ENCODE assay signal across 24 mouse cellular contexts in genomic region chr6:6132047-6132446, GRCm38 (mm10).
DNase-seq lines count a peak whose midpoint lies in the region; ATAC-seq and TF ChIP-seq lines count a peak whose summit lies in the region.
"Had no signal": no experiment of that assay in that cellular context is flagged by ENCODE, and none has a peak within 500 bp of the region (broad histone marks: within the 10 kb centered on the region; RNA-seq: fewer than 3 reads in every experiment).

No protein-coding gene starts in this region.

- WGBS in forebrain, embryonic 14.5 days = 71% methylated on average over 5 of the region's 5 CpGs
- 88% methylated on average over 5 of the region's 5 CpGs for WGBS in forebrain, embryonic 11.5 days
- WGBS in thymus, adult 2 months = 8% methylated on average over 5 of the region's 5 CpGs

- ATAC-seq in forebrain, embryonic 14.5 days = peak; percentile 71; the same call in 1 of the 2 replicates
- ATAC-seq in forebrain, embryonic 11.5 days (replicated peaks; ENCODE audit: low FRiP score) = no peak
- ATAC-seq in granulocyte monocyte progenitor cell, adult 5-6 weeks (replicated peaks; ENCODE audit: poor library complexity, severe bottlenecking) = peak; percentile 79
- ATAC-seq: CD4-positive, CD25-positive, alpha-beta regulatory T cell, adult 4 months; lung, postnatal 0 days; midbrain, embryonic 15.5 days had no signal

- no peaks in the 10 kb centered on the region for H3K4me1 ChIP-seq in forebrain, embryonic 14.5 days (ENCODE audit: control insufficient read depth, insufficient read depth, low read length)
- no peaks in the 10 kb centered on the region for H3K4me1 ChIP-seq in forebrain, embryonic 11.5 days (replicated peaks; ENCODE audit: control insufficient read depth, insufficient read depth, low read length)
- no peaks in the 10 kb centered on the region; the same call in 1 of the 2 replicates for H3K4me1 ChIP-seq in thymus, adult 2 months (replicated peaks; ENCODE audit: control insufficient read depth, insufficient read depth, low read length)
- H3K4me1 ChIP-seq: heart, embryonic 15.5 days; hindbrain, embryonic 10.5 days; midbrain, embryonic 15.5 days had no signal

- no peak for TF ChIP-seq POLR2A in thymus, adult 2 months (IDR thresholded peaks at IDR 0.05; ENCODE audit: control insufficient read depth, extremely low read depth, insufficient read depth, low read length, poor library complexity)

- peak; percentile 61 for DNase-seq in forebrain, embryonic 14.5 days (ENCODE audit: low spot score)
- DNase-seq in forebrain, embryonic 11.5 days (ENCODE audit: low spot score) = no peak
- no peak for DNase-seq in thymus, adult 2 months
- no peak for DNase-seq in thymus, postnatal 36 days
- DNase-seq in c-Kit-positive CD71-positive TER-119-positive erythroid progenitor cells, embryonic 14.5 days (ENCODE audit: low spot score) = no peak
- DNase-seq in lung, postnatal 14 days = no peak
- DNase-seq: adrenal gland, postnatal 14 days; cerebellum, adult 8-10 months; gastrocnemius, postnatal 10 days; heart, adult 2 months; kidney, adult 8-10 months; kidney, postnatal 14 days; left cerebral cortex, postnatal 4 days; liver; retina, postnatal 1 day had no signal

- no peak overlapping the region for H3K9ac ChIP-seq in forebrain, embryonic 14.5 days (ENCODE audit: low read length)
- no peak overlapping the region for H3K9ac ChIP-seq in forebrain, embryonic 11.5 days (ENCODE audit: low read length)
- H3K9ac ChIP-seq: heart, embryonic 15.5 days; midbrain, embryonic 15.5 days had no signal

- H3K9me3 ChIP-seq in forebrain, embryonic 14.5 days (replicated peaks; ENCODE audit: control insufficient read depth, low read length) = no peaks in the 10 kb centered on the region
- no peaks in the 10 kb centered on the region for H3K9me3 ChIP-seq in forebrain, embryonic 11.5 days (ENCODE audit: control insufficient read depth, low read length)
- H3K9me3 ChIP-seq: G1E; heart, embryonic 15.5 days; midbrain, embryonic 15.5 days had no signal

- H3K36me3 ChIP-seq in forebrain, embryonic 14.5 days (ENCODE audit: control insufficient read depth, insufficient read depth, low read length) = no peaks in the 10 kb centered on the region
- no peaks in the 10 kb centered on the region; the same call in 1 of the 2 replicates for H3K36me3 ChIP-seq in forebrain, embryonic 11.5 days (ENCODE audit: control insufficient read depth, insufficient read depth, low read length)
- H3K36me3 ChIP-seq in thymus, adult 2 months (ENCODE audit: control insufficient read depth, insufficient read depth, low read length) = no peaks in the 10 kb centered on the region
- H3K36me3 ChIP-seq: midbrain, embryonic 15.5 days had no signal

- no peak overlapping the region for H3K4me2 ChIP-seq in forebrain, embryonic 14.5 days (ENCODE audit: low read length)
- H3K4me2 ChIP-seq in forebrain, embryonic 11.5 days (ENCODE audit: low read depth, low read length, severe bottlenecking) = no peak overlapping the region
- H3K4me2 ChIP-seq: heart, embryonic 15.5 days; midbrain, embryonic 15.5 days had no signal

- no peak for TF ChIP-seq CTCF in thymus, adult 2 months (IDR thresholded peaks at IDR 0.05; ENCODE audit: borderline replicate concordance, control insufficient read depth, extremely low read depth, insufficient read depth, low read length, poor library complexity)

- H3K27me3 ChIP-seq in forebrain, embryonic 14.5 days (replicated peaks; ENCODE audit: control insufficient read depth, insufficient read depth, low read length) = no peaks in the 10 kb centered on the region
- no peaks in the 10 kb centered on the region for H3K27me3 ChIP-seq in forebrain, embryonic 11.5 days (ENCODE audit: control insufficient read depth, insufficient read depth, low read length)
- H3K27me3 ChIP-seq in thymus, adult 2 months (ENCODE audit: control insufficient read depth, insufficient read depth, low read length) = no peaks in the 10 kb centered on the region
- H3K27me3 ChIP-seq: heart, embryonic 15.5 days; megakaryocyte, embryonic 14.5 days; midbrain, embryonic 15.5 days had no signal

- no peak overlapping the region for H3K27ac ChIP-seq in forebrain, embryonic 14.5 days (ENCODE audit: low read depth, low read length)
- no peak overlapping the region for H3K27ac ChIP-seq in forebrain, embryonic 11.5 days (ENCODE audit: low read depth, low read length)
- peak overlapping the region; percentile 47; the same call in 1 of the 2 replicates for H3K27ac ChIP-seq in thymus, adult 2 months (ENCODE audit: control insufficient read depth, insufficient read depth, low read length)
- H3K27ac ChIP-seq: heart, adult 2 months; heart, embryonic 15.5 days; hindbrain, embryonic 10.5 days; layer of hippocampus, adult 2 months; midbrain, embryonic 15.5 days had no signal

- no peak overlapping the region for H3K4me3 ChIP-seq in forebrain, embryonic 14.5 days (ENCODE audit: low read depth, low read length)
- H3K4me3 ChIP-seq in forebrain, embryonic 11.5 days (ENCODE audit: low read depth, low read length) = no peak overlapping the region
- no peak overlapping the region for H3K4me3 ChIP-seq in thymus, adult 2 months (ENCODE audit: control insufficient read depth, insufficient read depth, low read length)
- H3K4me3 ChIP-seq: heart, adult 2 months; heart, embryonic 15.5 days; hindbrain, embryonic 10.5 days; layer of hippocampus, adult 2 months; megakaryocyte, embryonic 14.5 days; midbrain, embryonic 15.5 days had no signal
